Comparison of ENCODE assay signal across 9 mouse cellular contexts in the genomic region with DNA sequence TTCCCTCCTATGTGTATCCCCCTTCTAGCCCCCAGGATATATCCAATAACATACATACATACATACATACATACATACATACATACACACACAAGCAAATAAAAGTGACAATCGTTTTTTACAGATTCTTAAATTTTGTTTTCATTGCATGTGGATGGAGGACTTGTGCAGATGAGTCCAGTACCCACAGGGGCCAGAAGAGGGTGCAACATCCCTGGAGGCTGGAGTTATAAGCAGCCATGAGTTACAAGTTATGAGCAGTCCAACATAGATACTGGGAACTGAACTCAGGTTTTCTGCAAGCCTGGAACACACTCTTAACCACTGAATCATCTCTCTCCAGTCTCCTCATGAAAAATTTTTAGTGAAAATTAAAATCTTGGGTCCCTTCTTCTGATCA. TPM values are rescaled to one million over a fixed set of nuclear protein-coding genes. Genes with fewer than 3 reads are reported as not detected.
A peak's percentile ranks its signal among the peaks of the same experiment; 100 is the strongest.
DNase-seq lines count a peak whose midpoint lies in the region; TF ChIP-seq lines count a peak whose summit lies in the region.
"Had no signal": no experiment of that assay in that cellular context is flagged by ENCODE, and none has a peak within 500 bp of the region (broad histone marks: within the 10 kb centered on the region; RNA-seq: fewer than 3 reads in every experiment).

No protein-coding gene starts in this region.

- TF ChIP-seq POLR2A in cerebellum, adult 2 months (IDR thresholded peaks at IDR 0.05; ENCODE audit: borderline replicate concordance, insufficient read depth, low read length), result no peak

- no peaks in the 10 kb centered on the region for H3K4me1 ChIP-seq in cerebellum, adult 2 months (ENCODE audit: control insufficient read depth, insufficient read depth, low read length)

- no peaks in the 10 kb centered on the region for H3K27me3 ChIP-seq in cerebellum, adult 2 months (ENCODE audit: control insufficient read depth, insufficient read depth, low read length)
- H3K27me3 ChIP-seq: midbrain, embryonic 13.5 days had no signal

- H3K4me3 ChIP-seq in cerebellum, adult 2 months (replicated peaks; ENCODE audit: insufficient read depth, low read depth, low read length), result no peak overlapping the region
- no peak overlapping the region for H3K4me3 ChIP-seq in layer of hippocampus, adult 2 months
- H3K4me3 ChIP-seq: midbrain, embryonic 13.5 days had no signal

- no peak overlapping the region for H3K27ac ChIP-seq in cerebellum, adult 2 months (ENCODE audit: insufficient read depth, low read length)
- no peak overlapping the region for H3K27ac ChIP-seq in layer of hippocampus, adult 2 months
- H3K27ac ChIP-seq: midbrain, embryonic 13.5 days had no signal

- no peak for DNase-seq in cerebellum, adult 2 months
- no peak for DNase-seq in cerebellum, postnatal 4 days (ENCODE audit: low spot score in 2 of 2)
- DNase-seq in layer of hippocampus, adult 2 months (ENCODE audit: low spot score in 2 of 2), result no peak
- no peak for DNase-seq in layer of hippocampus, adult 8-10 months (ENCODE audit: low spot score in 2 of 2)
- peak; percentile 22 for DNase-seq in thymus, postnatal 0 days (ENCODE audit: low spot score)
- DNase-seq in thymus, adult 18-20 months, result no peak
- DNase-seq in urinary bladder, postnatal 4 days (ENCODE audit: low spot score in 2 of 2), result no peak
- DNase-seq in heart, adult 9 months (ENCODE audit: low spot score in 2 of 2), result no peak

- WGBS in cerebellum, adult 2 months, result 70% methylated on average over 1 of the region's 1 CpGs

- TF ChIP-seq CTCF in cerebellum, adult 2 months (IDR thresholded peaks at IDR 0.05; ENCODE audit: borderline replicate concordance, insufficient read depth, low read depth, low read length), result peak; percentile 44; the same call in 1 of the 2 replicates
- TF ChIP-seq CTCF in layer of hippocampus, adult 2 months (conservative IDR thresholded peaks at IDR 0.05), result peak; percentile 74

RNA-seq across cellular contexts. Expression of gene Mocs1, which starts 33.3 kb away (rescaled TPM):
- polyA plus RNA-seq in cerebellum, adult 2 months (2012; rRNA removed), result 14.4 and 17.0 TPM in 2 replicates
- total RNA-seq in layer of hippocampus, adult 2 months (2021), result 10 to 100 TPM; 15.0 to 19.9 TPM
- 10 to 100 TPM; 14.6 to 19.1 (median 17.0) TPM for total RNA-seq in layer of hippocampus, adult 8-10 months (2022)
- 2.5 and 3.9 TPM in 2 replicates for polyA plus RNA-seq in thymus, postnatal 0 days (2015; fragmentation: Nextera tagmentation; extraction: Ambion mirVana)
